Mouse (Mus musculus): Measurements from ENCODE around the gene Bbip1.

- TF ChIP-seq CTCF (IDR thresholded peaks at IDR 0.05; ENCODE audit: low read depth) (no peak), EP300 (optimal IDR thresholded peaks at IDR 0.05) (no peak)
Measured at GRCm38 (mm10) chr19:53892838-53893359, 51.5 kb downstream of the Bbip1 start.

Data from stomach, postnatal 0 days (tissue).